Comparison of ENCODE assay signal across 20 mouse cellular contexts in genomic region chr13:41400289-41400688, GRCm38 (mm10).
"Had no signal": no experiment of that assay in that cellular context is flagged by ENCODE, and none has a peak within 500 bp of the region (broad histone marks: within the 10 kb centered on the region; RNA-seq: fewer than 3 reads in every experiment).

No protein-coding gene starts in this region.

- ATAC-seq: intestine, postnatal 0 days; liver, postnatal 0 days had no signal

- H3K4me3 ChIP-seq: limb, embryonic 10.5 days; limb, embryonic 13.5 days; megakaryocyte, embryonic 14.5 days; midbrain, embryonic 10.5 days; neural tube, embryonic 12.5 days; neural tube, embryonic 15.5 days had no signal

- H3K9ac ChIP-seq: limb, embryonic 13.5 days; liver, embryonic 14.5 days; liver, postnatal 0 days; lung, embryonic 14.5 days; neural tube, embryonic 12.5 days; neural tube, embryonic 15.5 days had no signal

- H3K9me3 ChIP-seq: limb, embryonic 10.5 days; limb, embryonic 13.5 days; megakaryocyte, embryonic 14.5 days; midbrain, embryonic 10.5 days; neural tube, embryonic 12.5 days; neural tube, embryonic 15.5 days had no signal

- H3K27me3 ChIP-seq: limb, embryonic 13.5 days; neural tube, embryonic 12.5 days; neural tube, embryonic 15.5 days had no signal

- H3K27ac ChIP-seq: limb, embryonic 10.5 days; limb, embryonic 13.5 days; liver, embryonic 14.5 days; midbrain, embryonic 10.5 days; neural tube, embryonic 12.5 days; neural tube, embryonic 15.5 days had no signal

- DNase-seq: kidney, adult 2 months; kidney, postnatal 10 days; kidney, postnatal 36 days; liver; liver, postnatal 0 days; lung, embryonic 14.5 days; midbrain, embryonic 14.5 days; right cerebral cortex, adult 18-20 months; right cerebral cortex, postnatal 14 days; right cerebral cortex, postnatal 4 days; thymus, adult 18-20 months; thymus, postnatal 36 days had no signal

- H3K36me3 ChIP-seq: limb, embryonic 10.5 days; limb, embryonic 13.5 days; midbrain, embryonic 10.5 days; neural tube, embryonic 12.5 days; neural tube, embryonic 15.5 days had no signal

- H3K4me2 ChIP-seq: limb, embryonic 13.5 days; lung, embryonic 14.5 days; neural tube, embryonic 12.5 days; neural tube, embryonic 15.5 days had no signal
